Comparison of ENCODE assay signal across 8 mouse cellular contexts in the genomic region with DNA sequence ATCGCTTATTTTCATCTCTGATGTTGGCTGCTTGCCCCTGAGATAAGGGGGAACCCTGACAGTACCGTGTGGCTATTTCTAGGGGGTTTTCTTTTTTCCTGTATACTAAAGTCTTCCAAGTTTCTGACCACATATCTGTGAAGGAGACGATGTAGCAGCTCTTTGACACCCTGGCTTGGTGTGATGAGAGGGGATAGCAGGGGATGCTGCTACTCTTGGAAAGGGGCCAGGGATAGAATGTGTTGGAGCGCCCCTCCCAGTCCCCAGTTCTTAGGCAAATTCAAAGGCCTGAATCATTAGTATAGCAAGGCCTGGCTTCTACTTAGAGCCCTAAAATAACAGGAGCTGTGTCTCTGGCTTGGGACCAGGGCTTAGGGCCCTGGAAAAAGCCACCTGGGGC. TPM values are rescaled to one million over a fixed set of nuclear protein-coding genes. Genes with fewer than 3 reads are reported as not detected.
DNase-seq lines count a peak whose midpoint lies in the region; ATAC-seq and TF ChIP-seq lines count a peak whose summit lies in the region.

No protein-coding gene starts in this region.

- H3K4me3 ChIP-seq in MEL (ENCODE audit: control insufficient read depth in 1 of 2, insufficient read depth in 1 of 2, low read depth in 2 of 2, low read length in 2 of 2), result no peak overlapping the region
- peak overlapping the region; percentile 17; the same call in 1 of the 2 replicates for H3K4me3 ChIP-seq in heart, embryonic 12.5 days
- H3K4me3 ChIP-seq in liver, embryonic 13.5 days (replicated peaks), result 0 out of 2 replicates have a peak overlapping the region, but pooled peaks have one; percentile 6

- peaks cover 0 to 2% of the 10 kb centered on the region in 2 experiments; a peak in 2 of 4 replicates for H3K36me3 ChIP-seq in MEL (ENCODE audit: control insufficient read depth in 1 of 2, insufficient read depth in 2 of 2, low read length in 2 of 2)
- H3K36me3 ChIP-seq in heart, embryonic 12.5 days, result peaks cover 30% of the 10 kb centered on the region
- no peaks in the 10 kb centered on the region for H3K36me3 ChIP-seq in liver, embryonic 13.5 days

- no peaks in the 10 kb centered on the region for H3K27me3 ChIP-seq in MEL (ENCODE audit: control insufficient read depth in 1 of 2, insufficient read depth in 2 of 2, low read length in 2 of 2)
- no peaks in the 10 kb centered on the region for H3K27me3 ChIP-seq in heart, embryonic 12.5 days (replicated peaks)
- H3K27me3 ChIP-seq in liver, embryonic 13.5 days, result no peaks in the 10 kb centered on the region; the same call in 1 of the 2 replicates

- H3K79me2 ChIP-seq in MEL (ENCODE audit: control insufficient read depth, insufficient read depth, low read length, poor library complexity), result no peaks in the 10 kb centered on the region

- no peak for TF ChIP-seq POLR2A in MEL (IDR thresholded peaks at IDR 0.05; ENCODE audit: control insufficient read depth in 1 of 2, insufficient read depth in 1 of 2, low read depth in 1 of 2, low read length in 2 of 2, poor library complexity in 1 of 2)

- no peaks in the 10 kb centered on the region for H3K9me3 ChIP-seq in MEL (replicated peaks; ENCODE audit: insufficient read depth, low read length)
- no peaks in the 10 kb centered on the region for H3K9me3 ChIP-seq in heart, embryonic 12.5 days (replicated peaks)
- H3K9me3 ChIP-seq in liver, embryonic 13.5 days (replicated peaks), result no peaks in the 10 kb centered on the region

- no peak for TF ChIP-seq RAD21 in MEL (IDR thresholded peaks at IDR 0.05; ENCODE audit: low read depth, low read length)

- no peak for TF ChIP-seq CTCF in MEL (IDR thresholded peaks at IDR 0.05 in 2 of 3, conservative IDR thresholded peaks at IDR 0.05 in 1 of 3; ENCODE audit: control insufficient read depth in 1 of 3, insufficient read depth in 1 of 3, low read depth in 2 of 3, low read length in 3 of 3, poor library complexity in 1 of 3, severe bottlenecking in 1 of 3)

- 14% methylated on average over 4 of the region's 4 CpGs for WGBS in heart, embryonic 12.5 days
- WGBS in liver, embryonic 13.5 days (ENCODE audit: insufficient replicate concordance), result 25% methylated on average over 4 of the region's 4 CpGs

- H3K4me2 ChIP-seq in heart, embryonic 12.5 days, result peak overlapping the region; percentile 58
- H3K4me2 ChIP-seq in liver, embryonic 13.5 days, result peak overlapping the region; percentile 26

- no peaks in the 10 kb centered on the region for H3K4me1 ChIP-seq in MEL (ENCODE audit: control insufficient read depth in 1 of 2, insufficient read depth in 2 of 2, low read length in 2 of 2)
- peaks cover 76% of the 10 kb centered on the region for H3K4me1 ChIP-seq in heart, embryonic 12.5 days (replicated peaks)
- peaks cover 15% of the 10 kb centered on the region for H3K4me1 ChIP-seq in liver, embryonic 13.5 days (replicated peaks)

- no peak overlapping the region for H3K9ac ChIP-seq in MEL (ENCODE audit: control insufficient read depth, low read depth, low read length, poor library complexity, severe bottlenecking)
- H3K9ac ChIP-seq in heart, embryonic 12.5 days, result peak overlapping the region; percentile 51
- no peak overlapping the region for H3K9ac ChIP-seq in liver, embryonic 13.5 days

- no peak for TF ChIP-seq EP300 in MEL (IDR thresholded peaks at IDR 0.05; ENCODE audit: low read depth in 1 of 2, low read length in 2 of 2)

- peak; percentile 45 for DNase-seq in gastrocnemius, adult 18-20 months (ENCODE audit: low spot score)
- no peak for DNase-seq in gastrocnemius, postnatal 14 days
- DNase-seq in MEL (ENCODE audit: low read depth, low spot score), result no peak
- no peak for DNase-seq in liver, embryonic 13.5 days
- no peak for DNase-seq in embryo, embryonic 9.5 days (ENCODE audit: extremely low spot score)
- DNase-seq in cerebellum, adult 8-10 months, result no peak
- DNase-seq in right cerebral cortex, adult 2 months (ENCODE audit: low spot score in 2 of 2), result no peak

- ATAC-seq in heart, embryonic 12.5 days (ENCODE audit: insufficient number of reproducible peaks, low FRiP score), result peak; percentile 7; the same call in 1 of the 2 replicates
- no peak for ATAC-seq in liver, embryonic 13.5 days (ENCODE audit: low read depth)

- intact Hi-C loops in gastrocnemius, postnatal 14 days (cut with DNase I; ENCODE audit: low total_unique reads), result no loop called here

- H3K27ac ChIP-seq in MEL (ENCODE audit: control insufficient read depth, low read depth, low read length), result no peak overlapping the region
- H3K27ac ChIP-seq in heart, embryonic 12.5 days (ENCODE audit: poor library complexity, severe bottlenecking), result peak overlapping the region; percentile 93
- no peak overlapping the region for H3K27ac ChIP-seq in liver, embryonic 13.5 days

TF ChIP-seq in MEL, 35 proteins besides CTCF, POLR2A, EP300 and RAD21:
- TF ChIP-seq E2F4 (IDR thresholded peaks at IDR 0.05; ENCODE audit: borderline replicate concordance, low read depth, low read length) (no peak), GATA1 (IDR thresholded peaks at IDR 0.05; ENCODE audit: low read depth, low read length) (peak; percentile 43; the same call in 1 of the 2 replicates)
TF ChIP-seq in MEL: peak in this region for 1.

RNA-seq across cellular contexts. Expression of gene P4ha2, which starts 13.5 kb away (rescaled TPM):
- 10 to 100 TPM; 31.9 to 38.1 TPM for total RNA-seq in gastrocnemius, adult 18-20 months (2021)
- total RNA-seq in gastrocnemius, postnatal 14 days (2021), result 10 to 100 TPM; 19.9 to 21.2 TPM
- total RNA-seq in MEL (2012; rRNA removed), result 18.6 and 32.0 TPM in 2 replicates
- polyA plus RNA-seq in MEL (2012; ENCODE audit: insufficient read depth in 1 of 2, insufficient read length in 2 of 2, low read depth in 1 of 2, low replicate concordance in 2 of 2, missing spikeins in 1 of 2), result 10 to 100 TPM in 1 of 2 experiments, not detected in 1; 57.8 TPM
- polyA plus RNA-seq in heart, embryonic 12.5 days (2016; fragmentation: Nextera tagmentation; extraction: Ambion mirVana), result 56.5 and 62.1 TPM in 2 replicates
- 4.1 and 4.4 TPM in 2 replicates for polyA plus RNA-seq in liver, embryonic 13.5 days (2015; fragmentation: Nextera tagmentation; extraction: Ambion mirVana)

RNA-seq across cellular contexts. Expression of gene Pdlim4, which starts 44.5 kb away (rescaled TPM):
- 1 to 10 TPM; 5.1 to 5.6 TPM for total RNA-seq in gastrocnemius, adult 18-20 months (2021)
- 10 to 100 TPM; 15.6 to 18.8 TPM for total RNA-seq in gastrocnemius, postnatal 14 days (2021)
- 0.13 TPM in 1 of 2 replicates, not detected in the other for total RNA-seq in MEL (2012; rRNA removed)
- under 1 TPM in 1 of 2 experiments, not detected in 1; 0.70 TPM for polyA plus RNA-seq in MEL (2012; ENCODE audit: insufficient read depth in 1 of 2, insufficient read length in 2 of 2, low read depth in 1 of 2, low replicate concordance in 2 of 2, missing spikeins in 1 of 2)
- 7.1 and 7.3 TPM in 2 replicates for polyA plus RNA-seq in heart, embryonic 12.5 days (2016; fragmentation: Nextera tagmentation; extraction: Ambion mirVana)
- 3.1 TPM in 2 replicates for polyA plus RNA-seq in liver, embryonic 13.5 days (2015; fragmentation: Nextera tagmentation; extraction: Ambion mirVana)

Comparison
In these comparisons a context has a peak if more than half of its experiments do, and no peak if none do; other contexts are left out.
1. H3K4me3 ChIP-seq: peak in heart, embryonic 12.5 days (single experiment) and liver, embryonic 13.5 days (single experiment); none in MEL (0 of 2).